Mouse (Mus musculus) c-Kit-negative CD71-positive TER-119-positive erythroid progenitor cells, embryonic 14.5 days (primary cell): Measurements from ENCODE around the gene Insyn1.

Experiments used
- DNase-seq: peaks from one replicate; pipeline ENCODE4 v3.0.0-alpha.2; 2013; ENCODE audit warnings: low read depth, low spot score

Gene Insyn1

DNA sequence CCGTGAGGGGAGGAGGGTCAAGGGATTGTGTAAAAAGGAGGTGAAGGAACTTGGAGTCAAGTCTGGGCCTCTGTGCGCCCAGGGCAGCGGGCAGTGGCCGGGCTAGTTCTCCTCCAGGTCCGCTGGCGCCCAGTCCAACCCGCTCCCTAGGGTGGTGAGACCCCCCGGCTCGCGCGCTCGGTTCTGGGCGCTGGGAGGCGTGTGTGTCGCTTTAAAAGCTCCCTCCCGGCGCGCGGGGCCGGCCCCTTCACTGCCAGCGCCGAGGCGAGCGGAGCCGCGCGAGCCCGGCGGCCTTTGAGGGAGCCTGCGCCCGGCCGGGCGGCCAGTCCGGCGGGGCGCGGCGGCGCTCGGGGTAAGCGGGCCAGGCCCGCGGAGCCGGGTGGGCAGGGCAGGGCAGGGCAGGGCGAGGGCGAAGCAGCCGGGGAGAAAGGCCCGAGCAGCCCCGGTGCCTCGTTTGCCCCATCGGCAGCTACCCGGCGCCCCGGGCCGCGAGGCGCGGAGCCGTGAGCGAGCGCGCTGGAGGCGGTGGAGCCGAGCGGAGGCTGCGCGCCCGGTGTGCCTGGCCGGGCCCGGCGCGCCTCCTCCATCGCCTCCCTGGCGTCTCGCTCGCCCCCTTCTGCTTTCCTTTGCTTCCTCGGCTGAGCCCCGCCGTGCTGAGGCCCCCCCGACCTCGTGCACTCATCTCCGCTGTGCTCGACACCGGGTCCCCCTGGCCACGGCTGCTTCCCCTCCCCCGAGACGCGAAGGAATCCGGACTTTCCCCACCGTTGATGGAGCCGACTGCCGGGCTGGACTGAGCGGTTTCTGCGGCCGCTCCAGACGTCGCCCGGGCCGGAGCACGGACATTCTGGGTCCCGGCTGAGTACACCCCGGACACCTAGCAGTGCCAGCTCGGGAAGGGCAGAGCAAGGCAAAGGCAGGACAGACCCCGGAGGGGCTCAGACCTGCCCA, at the start of gene Insyn1:
Gene Insyn1 (plus strand): TSS at position 753 of the 951 bp plus-strand sequence.
- DNase-seq: no peak

- DNase-seq: no peak
These were observed 49.4 kb upstream of the Insyn1 start for GRCm38 (mm10) chr9:58438921-58439396.

DNA sequence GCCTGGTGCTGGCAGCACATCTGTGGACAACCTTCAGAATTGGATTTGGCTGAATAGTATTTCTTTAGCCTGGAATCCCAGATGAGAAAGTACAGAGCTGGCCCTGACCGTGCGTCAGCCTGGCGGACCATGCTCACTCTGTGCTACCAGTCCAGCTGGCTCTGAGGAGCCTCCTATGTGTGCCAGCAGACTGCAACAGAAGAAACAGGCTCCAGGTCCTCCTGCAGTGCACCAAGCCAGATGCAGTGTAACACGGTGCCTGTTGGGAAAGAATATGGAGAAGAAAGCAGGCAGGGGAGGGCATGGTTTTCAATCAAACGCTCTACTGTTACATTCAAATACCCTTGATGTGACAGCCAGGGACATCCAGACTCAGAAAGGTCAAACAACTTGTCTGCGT, 48.3 kb upstream of the Insyn1 start:
- no peak for DNase-seq

GRCm38 (mm10) chr9:58440614-58441013, 47.8 kb upstream of the Insyn1 start:
- DNase-seq: no peak

DNA sequence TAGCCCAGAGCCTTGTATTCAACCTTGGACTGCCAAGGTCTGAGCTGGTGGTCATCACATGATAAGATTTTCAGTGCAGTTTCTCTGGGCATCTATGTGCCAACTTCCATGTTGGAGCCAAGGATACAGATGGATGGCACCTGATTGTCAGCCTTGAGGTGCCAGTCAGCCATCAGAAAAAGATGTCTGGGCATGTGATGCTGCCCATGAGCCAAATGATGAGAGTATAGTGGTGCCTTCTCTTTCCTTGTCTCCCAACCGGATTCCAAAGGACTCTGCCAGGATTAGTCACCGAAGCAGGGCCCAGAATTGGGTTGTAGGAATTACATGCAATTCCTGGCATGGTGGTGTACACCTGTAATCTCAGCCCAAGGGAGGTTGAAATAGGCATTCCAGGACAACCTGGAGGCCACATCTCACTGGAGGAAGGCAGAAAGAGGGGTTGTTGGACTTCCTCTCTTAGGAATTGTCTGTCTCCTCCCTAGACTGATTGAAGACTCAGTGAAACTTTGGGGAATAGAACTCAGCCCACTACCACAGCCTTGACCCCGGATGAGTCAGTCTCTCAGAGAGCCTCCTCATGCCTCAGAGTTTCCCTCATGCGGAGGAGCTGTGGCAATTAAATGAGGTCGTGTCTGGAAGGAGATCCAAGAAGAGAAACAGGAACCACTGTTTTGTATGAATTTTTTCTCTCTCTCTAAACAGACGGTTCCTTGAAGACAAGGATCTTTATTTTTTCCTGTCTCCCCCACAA, 46.9 kb upstream of the Insyn1 start:
- no peak for DNase-seq

DNA sequence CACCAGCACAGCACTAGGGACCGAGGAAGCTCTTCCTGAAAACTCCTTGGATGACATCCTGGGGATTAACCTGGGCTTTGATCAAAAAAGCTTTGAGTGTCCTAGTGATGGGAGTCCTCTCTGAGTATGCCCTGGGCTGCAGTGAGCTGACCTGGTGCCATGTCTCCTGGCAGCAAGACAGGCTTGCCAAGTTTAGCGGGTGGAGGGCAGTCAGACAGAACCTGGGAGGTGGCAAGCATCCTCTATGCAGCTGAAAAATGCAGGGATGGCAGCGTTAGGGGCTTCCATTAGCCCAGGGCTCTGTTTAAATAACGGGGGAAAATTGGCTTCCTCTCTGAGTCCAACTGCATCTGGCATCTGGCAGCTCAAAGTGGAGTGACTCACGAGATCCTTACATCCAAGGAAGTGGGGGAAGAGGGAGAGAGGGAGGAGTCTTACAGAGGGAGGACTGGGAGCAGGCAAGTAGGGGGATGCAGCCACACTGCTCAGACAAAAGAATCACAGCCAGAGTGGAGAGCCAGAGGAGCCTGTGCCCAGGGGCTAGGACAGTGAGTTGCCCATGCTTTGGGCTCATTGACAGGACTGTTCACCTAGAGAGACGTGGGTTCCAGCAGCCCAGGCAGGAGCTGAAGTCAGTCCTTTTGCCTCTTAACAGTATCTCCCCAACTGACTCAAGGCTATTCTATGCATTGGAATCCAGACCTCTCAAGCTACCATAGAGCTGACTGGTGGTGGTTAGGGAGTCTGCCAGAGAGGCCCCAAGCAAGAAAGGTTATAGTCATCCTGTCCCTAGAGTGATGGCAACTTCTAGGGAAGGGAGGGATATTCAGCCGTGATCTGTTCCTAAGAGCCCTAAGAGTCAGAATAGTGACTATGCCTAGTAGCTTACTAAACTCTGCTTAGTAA, 46.0 kb upstream of the Insyn1 start:
- DNase-seq: no peak

DNA sequence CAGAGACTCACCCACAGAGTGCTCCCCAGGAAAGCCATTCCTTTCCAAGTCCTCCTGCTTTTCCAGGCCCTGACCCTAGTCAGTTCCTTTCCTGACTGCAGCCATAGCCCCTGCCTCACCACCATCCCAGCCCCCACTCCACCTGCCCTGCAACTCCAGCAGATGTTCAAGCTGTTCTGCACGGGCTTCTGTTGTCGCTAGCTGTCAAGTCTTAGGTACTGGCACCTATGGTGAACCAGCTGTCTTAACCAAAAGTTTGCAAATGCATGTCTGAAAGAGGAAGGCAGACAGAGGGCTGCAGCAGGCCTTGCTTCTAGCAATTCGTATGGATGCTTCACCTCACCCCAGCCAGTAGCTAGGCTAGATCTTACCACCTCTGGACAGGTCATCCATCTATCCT, 45.3 kb upstream of the Insyn1 start:
- no peak for DNase-seq

- DNase-seq: no peak
These were observed 41.6 kb upstream of the Insyn1 start for GRCm38 (mm10) chr9:58446829-58447228.

- DNase-seq: no peak
These were observed 40.3 kb upstream of the Insyn1 start for GRCm38 (mm10) chr9:58447997-58448595.

- DNase-seq: no peak
These were observed 38.9 kb upstream of the Insyn1 start for GRCm38 (mm10) chr9:58449526-58449925.

DNA sequence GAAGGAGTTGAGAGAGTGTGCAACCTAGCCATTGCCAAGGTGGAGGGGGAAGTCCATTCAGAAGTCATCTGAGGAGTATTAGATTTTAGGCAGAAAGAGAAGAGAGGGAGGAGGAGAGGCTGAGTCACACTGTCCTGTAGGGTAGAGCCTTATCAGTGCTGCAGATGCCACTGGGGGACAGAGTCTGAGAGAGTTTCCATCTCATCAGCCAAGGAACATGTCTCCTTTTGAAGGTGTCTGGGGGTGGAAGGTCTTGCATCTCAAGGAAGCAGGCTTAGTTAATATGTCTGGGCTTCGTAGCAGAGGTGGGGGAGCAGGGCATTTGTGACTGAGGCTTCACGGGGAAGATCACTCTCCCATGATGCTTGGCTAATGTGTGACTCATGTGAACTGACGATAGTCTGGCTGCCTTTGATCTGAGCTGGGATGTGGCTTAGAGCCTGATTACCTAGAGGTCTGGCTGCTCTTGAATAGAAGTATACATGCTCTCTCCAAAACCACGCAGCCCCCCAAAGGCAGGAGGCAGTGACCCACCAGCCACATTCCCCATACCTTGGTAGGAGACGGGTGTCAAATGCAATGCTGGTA, 34.5 kb upstream of the Insyn1 start:
- no peak for DNase-seq

GRCm38 (mm10) chr9:58454886-58455285, 33.5 kb upstream of the Insyn1 start:
- DNase-seq: no peak

DNA sequence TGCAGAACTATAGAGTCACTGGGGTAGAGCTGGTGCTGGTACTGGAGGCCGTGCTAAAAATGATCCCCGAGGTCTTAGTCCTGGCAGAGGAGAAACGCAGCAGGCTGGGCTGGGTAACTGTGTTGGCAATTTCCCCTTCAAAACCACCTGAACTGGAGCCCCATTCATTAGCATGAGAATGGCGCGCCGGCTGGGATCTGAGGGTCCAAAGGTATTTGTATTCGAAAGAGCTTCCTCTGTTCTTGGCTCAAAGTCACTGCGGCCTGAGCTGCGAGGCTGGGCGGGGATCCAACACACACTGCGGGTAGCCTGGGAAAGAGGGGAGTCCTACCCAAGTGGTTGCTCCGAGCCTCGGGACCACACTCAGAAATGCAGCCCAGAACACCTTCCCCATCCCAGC, 32.6 kb upstream of the Insyn1 start:
- no peak for DNase-seq

GRCm38 (mm10) chr9:58457481-58457955, 30.9 kb upstream of the Insyn1 start:
- no peak for DNase-seq

GRCm38 (mm10) chr9:58458341-58458740, 30.1 kb upstream of the Insyn1 start:
- no peak for DNase-seq

GRCm38 (mm10) chr9:58458856-58459553, 29.4 kb upstream of the Insyn1 start:
- DNase-seq: no peak

GRCm38 (mm10) chr9:58467345-58468025, 20.9 kb upstream of the Insyn1 start:
- DNase-seq: no peak

DNA sequence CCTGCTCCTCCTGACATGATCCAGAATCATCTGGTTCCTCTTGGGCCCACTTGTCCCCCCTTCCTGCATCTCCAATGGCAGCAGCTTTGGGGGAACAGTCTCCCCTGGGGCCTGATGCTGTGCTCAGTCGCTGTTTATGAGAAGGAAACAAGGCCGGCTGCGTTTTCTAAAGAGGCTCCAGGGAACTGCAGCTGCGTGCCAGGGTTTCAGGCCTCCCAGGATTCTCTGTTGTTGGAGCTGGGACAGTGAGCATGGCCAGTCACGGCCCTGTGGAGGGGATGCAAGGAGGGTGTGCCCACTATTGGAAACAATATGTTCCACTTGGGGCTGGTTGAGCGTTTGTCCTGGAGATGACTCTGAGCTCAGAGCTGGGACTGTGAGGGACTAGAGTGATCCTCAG, 17.9 kb upstream of the Insyn1 start:
- DNase-seq: no peak

- no peak for DNase-seq
These were observed 15.1 kb upstream of the Insyn1 start for GRCm38 (mm10) chr9:58473211-58473815.
